Mouse (Mus musculus) ES-E14 (cell line): ENCODE data around the gene Unc13b.

Experiments used
- HCFC1 ChIP-seq: IDR thresholded peaks from 2 replicates; pipeline ENCODE4 v1.6.1; 2012; ENCODE audit warnings: low read length, inconsistent platforms, borderline replicate concordance; ENCODE audit not compliant: insufficient read depth
- ZC3H11A ChIP-seq: IDR thresholded peaks from 2 replicates; pipeline ENCODE4 v1.6.1; 2012; ENCODE audit warnings: low read depth, mild to moderate bottlenecking, inconsistent platforms, low read length, borderline replicate concordance
- ZNF384 ChIP-seq: IDR thresholded peaks from 2 replicates; pipeline ENCODE4 v1.6.1; 2012; ENCODE audit warnings: low read depth, low read length, inconsistent platforms

GRCm38 (mm10) chr4:43231821-43232220, 173.1 kb downstream of the Unc13b start:
- no peak for TF ChIP-seq HCFC1
- no peak for TF ChIP-seq ZNF384
- no peak for TF ChIP-seq ZC3H11A
